Mouse (Mus musculus) Muller cell, postnatal 12 days (primary cell): ENCODE data around the gene Gm21833.
"Not testable (repeated sequence)": the region's sequence is repeated elsewhere in the genome, so short reads cannot be mapped to it uniquely, and the experiment has no call there.

Experiments used
- DNase-seq: peaks from one replicate; pipeline ENCODE4 v3.0.0-alpha.2; 2015; ENCODE audit errors: inconsistent ontology term

The Gm21833 gene

GRCm38 (mm10) chr16:82828082-82828481 is at the start of gene Gm21833:
Gene Gm21833 (plus strand): TSS chr16:82828382.
- DNase-seq, result not testable (repeated sequence)

GRCm38 (mm10) chr16:82789521-82789920 is 38.7 kb upstream of the Gm21833 start:
- no peak for DNase-seq

DNA sequence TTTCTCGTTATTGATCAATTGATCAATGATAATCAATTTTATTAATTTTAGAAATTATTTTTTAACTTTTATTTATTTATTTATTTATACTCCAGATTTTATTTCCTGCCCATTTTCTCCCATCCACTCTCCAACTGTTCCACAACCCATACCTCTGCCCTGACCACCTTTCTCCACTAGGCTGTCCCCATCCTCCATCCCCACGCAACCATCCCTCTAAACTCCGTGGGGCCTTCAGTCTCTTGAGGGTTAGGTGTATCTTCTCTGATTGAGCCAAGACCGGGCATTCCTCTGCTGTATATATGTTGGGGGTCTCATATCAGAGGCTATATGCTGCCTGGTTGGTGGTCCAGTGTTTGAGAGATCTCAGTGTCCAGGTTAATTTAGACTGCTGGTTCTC is 31.7 kb upstream of the Gm21833 start:
- DNase-seq, result no peak

- DNase-seq, result no peak
Measured at GRCm38 (mm10) chr16:82815255-82815654, 12.9 kb upstream of the Gm21833 start.

DNA sequence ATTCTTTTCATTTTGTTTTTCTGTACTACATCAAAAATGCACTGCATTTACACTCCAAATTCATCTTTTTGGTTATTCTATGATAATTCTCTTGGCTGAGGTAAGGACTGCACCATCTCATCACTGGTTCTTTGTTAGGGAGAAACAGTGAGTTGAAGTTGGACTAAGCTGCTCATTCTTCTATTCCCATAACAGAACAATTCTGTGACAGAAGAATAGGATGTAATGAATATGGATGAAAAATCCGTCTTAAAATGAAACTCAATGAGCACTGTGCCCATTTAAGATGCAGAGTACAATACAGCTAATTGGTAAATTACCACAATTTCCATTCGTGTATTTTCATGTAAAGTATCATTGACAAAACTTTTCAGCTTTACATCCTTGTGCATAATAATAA is 11.6 kb upstream of the Gm21833 start:
- no peak for DNase-seq

GRCm38 (mm10) chr16:82855752-82856151 is 27.6 kb downstream of the Gm21833 start:
- no peak for DNase-seq

DNA sequence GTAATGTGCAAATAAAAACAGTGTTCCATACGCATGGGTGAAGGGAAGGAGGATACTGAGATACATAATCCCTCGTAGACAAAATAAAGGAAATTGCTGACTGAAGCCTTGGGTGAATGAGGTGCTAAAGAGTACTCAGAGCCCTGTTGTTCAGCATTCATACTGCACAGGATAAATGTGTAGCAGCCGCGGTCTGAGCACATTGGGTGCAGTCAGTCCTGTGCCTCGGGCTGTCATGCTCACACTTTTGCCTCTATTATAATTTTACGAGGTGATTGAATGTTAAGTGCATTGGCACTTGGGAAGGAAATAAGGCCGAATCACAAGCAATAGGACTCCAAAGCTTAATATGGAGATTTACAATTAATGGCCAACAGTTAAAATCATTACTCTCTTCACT is 36.4 kb downstream of the Gm21833 start:
- no peak for DNase-seq
